Mouse (Mus musculus) left cerebral cortex, postnatal 4 days (tissue): ENCODE results near the gene Pik3r2. TPM values are rescaled to one million over a fixed set of nuclear protein-coding genes. Genes with fewer than 3 reads are reported as not detected.

Experiments used
- microRNA-seq: library from miRNA; unstranded; fragments of <30 nt; microRNA quantifications from one replicate; pipeline ENCODE4 v1.2.0, GENCODE M21; 2022
- total RNA-seq, 2 experiments: library from RNA; stranded (reverse); gene quantifications; 2 replicates each; pipeline ENCODE4 v1.2.3; 2021

Pik3r2 gene
- total RNA-seq, 2 experiments from 2014 or later: 187 to 198 TPM

Small RNA genes within 50 kb of the gene (microRNA-seq; reads per million reads assigned to microRNA genes)
- gene Mir7240: 9.3 reads per million, percentile 24 among the genes with 10 or more reads in this experiment

Other genes with a start within 250 kb of the Pik3r2 start
- 100 to 1,000 TPM; 311 to 344 TPM for gene Fkbp8, start 249.0 kb downstream of the Pik3r2 start, total RNA-seq
- gene Kxd1, start 248.8 kb downstream of the Pik3r2 start, total RNA-seq: 10 to 100 TPM; 31.9 to 33.0 TPM
- 10 to 100 TPM; 17.7 to 20.0 TPM for gene Ell, start 237.3 kb downstream of the Pik3r2 start, total RNA-seq
- 10 to 100 TPM; 87.9 to 88.5 TPM for gene Isyna1, start 182.3 kb downstream of the Pik3r2 start, total RNA-seq
- 100 to 1,000 TPM; 156 to 193 TPM for gene Ssbp4, start 167.8 kb downstream of the Pik3r2 start, total RNA-seq
- gene Lrrc25, start 160.6 kb downstream of the Pik3r2 start, total RNA-seq: 1 to 10 TPM; 1.1 to 1.3 TPM
- not detected for gene Gdf15, start 144.3 kb downstream of the Pik3r2 start, total RNA-seq
- gene Pgpep1, start 116.3 kb downstream of the Pik3r2 start, total RNA-seq: 10 to 100 TPM; 29.7 to 30.5 TPM
- gene Lsm4, start 103.5 kb downstream of the Pik3r2 start, total RNA-seq: 10 to 100 TPM; 85.2 to 93.7 TPM
- 100 to 1,000 TPM; 146 to 158 TPM for gene Jund, start 77.8 kb downstream of the Pik3r2 start, total RNA-seq
- under 1 TPM; 0.40 to 0.50 TPM for gene Iqcn, start 73.3 kb downstream of the Pik3r2 start, total RNA-seq
- not detected for gene Gm3336, start 58.2 kb downstream of the Pik3r2 start, total RNA-seq
- under 1 TPM; 0.56 to 0.66 TPM for gene Pde4c, start 53.0 kb downstream of the Pik3r2 start, total RNA-seq
- 100 to 1,000 TPM; 414 to 476 TPM for gene Rab3a, start 22.0 kb downstream of the Pik3r2 start, total RNA-seq
- 10 to 100 TPM; 31.7 to 32.6 TPM for gene Mpv17l2, start 15.8 kb downstream of the Pik3r2 start, total RNA-seq
- gene Mast3, start 28.3 kb upstream of the Pik3r2 start, total RNA-seq: 10 to 100 TPM; 78.2 to 86.3 TPM
- gene Il12rb1, start 31.7 kb upstream of the Pik3r2 start, total RNA-seq: under 1 TPM; 0.20 to 0.22 TPM
- 10 to 100 TPM; 13.0 to 14.9 TPM for gene Arrdc2, start 63.0 kb upstream of the Pik3r2 start, total RNA-seq
- 10 to 100 TPM; 29.6 to 48.2 TPM for gene Kcnn1, start 86.5 kb upstream of the Pik3r2 start, total RNA-seq
- 10 to 100 TPM; 86.2 to 89.3 TPM for gene Ccdc124, start 97.2 kb upstream of the Pik3r2 start, total RNA-seq
- gene Slc5a5, start 116.0 kb upstream of the Pik3r2 start, total RNA-seq: 1 to 10 TPM; 4.4 to 4.5 TPM
- 1,000 to 10,000 TPM in 1 of 2 experiments, 100 to 1,000 TPM in 1; 955 to 1,024 TPM for gene Rpl18a, start 120.7 kb upstream of the Pik3r2 start, total RNA-seq
- gene Map1s, start 129.2 kb upstream of the Pik3r2 start, total RNA-seq: 10 to 100 TPM; 79.8 to 84.0 TPM